Mouse (Mus musculus) liver, postnatal 0 days (tissue): Measurements from ENCODE around the gene Gm21985.

Source experiments
- CTCF ChIP-seq: sonication (generic); IDR thresholded peaks from 2 replicates; pipeline ENCODE4 v1.5.1; 2016; ENCODE audit warnings: antibody characterized with exemption, low read depth
- EP300 ChIP-seq: IDR thresholded peaks from 2 replicates; pipeline ENCODE4 v1.6.1; 2016; ENCODE audit warnings: antibody characterized with exemption, low read depth, mild to moderate bottlenecking

- TF ChIP-seq EP300 (no peak), CTCF (no peak)
These were observed 87.8 kb downstream of the Gm21985 start for GRCm38 (mm10) chr2:112353685-112354455.
